Mouse (Mus musculus): ENCODE measurements around the gene Zhx3. TPM values are rescaled to one million over a fixed set of nuclear protein-coding genes. Genes with fewer than 3 reads are reported as not detected.

The Zhx3 gene
- total RNA-seq, 2 experiments from 2014 or later: 24.2 to 29.0 TPM

- peak overlapping the region; percentile 96 for H3K4me3 ChIP-seq
- peak; percentile 64 for TF ChIP-seq CTCF (IDR thresholded peaks at IDR 0.05)
- H3K27ac ChIP-seq: peak overlapping the region; percentile 94
- intact Hi-C loops (cut with DNase I): loop anchor here (5.0 kb wide), 1 partner anchor 62 kb away; no protein-coding TSS in a partner anchor
- no peak for DNase-seq
Measured at GRCm38 (mm10) chr2:160729851-160730796, 142.7 kb downstream of the Zhx3 start.

GRCm38 (mm10) chr2:160729436-160729835 lies 143.4 kb downstream of the Zhx3 start:
- no peak overlapping the region for H3K27ac ChIP-seq
- H3K4me3 ChIP-seq: no peak overlapping the region
- intact Hi-C loops (cut with DNase I): no loop called here
- TF ChIP-seq CTCF (IDR thresholded peaks at IDR 0.05): no peak
- DNase-seq: no peak

DNA sequence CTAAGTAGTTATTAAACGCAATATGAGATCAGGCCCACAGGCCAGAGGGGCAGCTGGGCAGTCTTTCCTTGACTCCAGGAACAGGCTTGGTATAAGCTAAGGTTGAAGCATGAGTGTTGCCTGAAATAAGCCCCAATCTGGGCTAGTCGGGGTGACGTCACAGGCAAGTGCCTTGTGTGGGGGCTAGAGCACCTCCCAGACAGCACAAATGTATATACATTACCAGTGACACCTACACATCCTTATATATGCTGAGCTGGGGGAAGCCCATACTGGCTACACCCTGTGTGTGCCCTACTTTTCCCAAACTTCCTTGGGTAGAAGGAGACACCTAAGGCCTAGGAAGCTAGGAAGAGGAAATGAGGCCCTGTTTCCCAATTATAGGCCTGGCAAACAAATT lies 143.8 kb downstream of the Zhx3 start:
- intact Hi-C loops (cut with DNase I): no loop called here
- no peak for DNase-seq
- TF ChIP-seq CTCF (IDR thresholded peaks at IDR 0.05): no peak
- no peak overlapping the region for H3K4me3 ChIP-seq
- no peak overlapping the region for H3K27ac ChIP-seq

DNA sequence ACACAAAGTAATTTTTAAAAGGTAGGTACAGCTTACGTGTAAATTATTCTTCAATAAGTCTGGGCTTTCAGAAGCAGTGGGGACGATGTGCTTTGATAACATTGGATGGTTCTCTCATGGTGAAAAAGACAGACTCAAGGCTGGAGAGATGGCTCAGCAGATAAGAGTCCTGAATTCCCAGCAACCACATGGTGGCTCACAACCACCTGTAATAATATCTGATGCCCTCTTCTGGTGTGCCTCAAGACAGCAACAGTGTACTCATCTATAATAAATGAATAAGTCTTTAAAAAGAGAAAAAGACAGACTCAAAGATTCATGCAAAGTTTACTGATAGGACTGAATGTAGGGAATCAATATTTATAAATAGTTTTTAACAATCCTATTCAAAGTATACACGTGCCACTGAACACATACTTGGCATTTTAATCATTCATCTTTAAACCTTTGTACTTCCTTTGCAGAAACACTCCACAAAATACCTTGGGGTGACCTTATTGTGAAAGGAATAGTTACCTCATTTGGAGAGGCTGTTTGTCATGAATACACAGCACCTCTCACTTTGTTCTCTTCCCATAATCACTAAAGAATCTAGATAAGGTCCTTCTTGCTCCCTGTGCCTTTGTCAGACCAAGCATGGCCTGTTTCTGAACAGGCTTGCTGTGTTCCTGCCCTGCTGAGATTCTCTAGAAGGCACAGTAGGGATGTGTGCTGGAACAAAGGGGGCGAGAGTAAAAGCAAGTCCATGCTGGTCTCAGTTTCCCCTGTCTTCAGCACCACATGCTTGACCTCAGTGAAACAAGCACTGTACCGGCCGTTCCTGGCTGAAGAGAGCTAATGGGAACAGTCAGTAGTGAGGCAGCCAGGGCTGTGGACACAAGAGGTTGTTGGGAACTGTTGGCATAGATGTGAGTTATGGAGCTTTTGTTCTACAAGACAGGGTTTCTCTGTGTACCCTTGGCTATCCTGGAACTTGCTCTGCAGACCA lies 146.6 kb downstream of the Zhx3 start:
- Histone ChIP-seq H3K27ac (no peak overlapping the region), H3K4me3 (no peak overlapping the region)
- peak; percentile 9; the same call in 1 of the 2 replicates for TF ChIP-seq CTCF (IDR thresholded peaks at IDR 0.05)
- no peak for DNase-seq
- intact Hi-C loops (cut with DNase I): no loop called here

GRCm38 (mm10) chr2:160724536-160724935 lies 148.3 kb downstream of the Zhx3 start:
- DNase-seq: no peak
- no peak for TF ChIP-seq CTCF (IDR thresholded peaks at IDR 0.05)
- H3K4me3 ChIP-seq: no peak overlapping the region
- intact Hi-C loops (cut with DNase I): no loop called here
- peak overlapping the region; percentile 31; the same call in 1 of the 2 replicates for H3K27ac ChIP-seq

- H3K4me3 ChIP-seq: no peak overlapping the region
- intact Hi-C loops (cut with DNase I): no loop called here
- no peak overlapping the region for H3K27ac ChIP-seq
- no peak for TF ChIP-seq CTCF (IDR thresholded peaks at IDR 0.05)
- no peak for DNase-seq
Measured at GRCm38 (mm10) chr2:160723613-160724375, 149.0 kb downstream of the Zhx3 start.

DNA sequence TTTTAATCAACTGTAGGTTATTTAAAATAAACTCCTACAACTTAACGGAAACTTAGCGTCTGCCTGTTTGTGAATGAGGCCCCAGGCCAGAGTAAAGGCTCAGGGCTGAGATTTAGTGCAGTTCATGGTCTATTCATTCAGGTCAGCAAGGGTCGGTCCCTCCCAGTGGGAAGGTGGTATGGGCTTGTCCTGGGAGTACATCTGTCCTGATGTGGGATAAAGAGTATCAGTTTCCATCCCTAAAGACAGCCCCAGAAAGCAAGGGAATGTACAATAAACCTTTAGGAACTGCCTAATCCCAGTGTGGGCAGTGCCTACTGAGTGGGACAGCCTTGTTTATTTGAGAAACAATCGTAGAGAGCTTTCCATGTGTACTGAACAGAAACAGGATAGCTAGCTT lies 150.1 kb downstream of the Zhx3 start:
- intact Hi-C loops (cut with DNase I): no loop called here
- Histone ChIP-seq H3K4me3 (no peak overlapping the region), H3K27ac (no peak overlapping the region)
- DNase-seq: no peak
- no peak for TF ChIP-seq CTCF (IDR thresholded peaks at IDR 0.05)

GRCm38 (mm10) chr2:160718811-160719210 lies 154.0 kb downstream of the Zhx3 start:
- Histone ChIP-seq H3K4me3 (no peak overlapping the region), H3K27ac (no peak overlapping the region)
- TF ChIP-seq CTCF (IDR thresholded peaks at IDR 0.05): no peak
- intact Hi-C loops (cut with DNase I): no loop called here
- DNase-seq: no peak

DNA sequence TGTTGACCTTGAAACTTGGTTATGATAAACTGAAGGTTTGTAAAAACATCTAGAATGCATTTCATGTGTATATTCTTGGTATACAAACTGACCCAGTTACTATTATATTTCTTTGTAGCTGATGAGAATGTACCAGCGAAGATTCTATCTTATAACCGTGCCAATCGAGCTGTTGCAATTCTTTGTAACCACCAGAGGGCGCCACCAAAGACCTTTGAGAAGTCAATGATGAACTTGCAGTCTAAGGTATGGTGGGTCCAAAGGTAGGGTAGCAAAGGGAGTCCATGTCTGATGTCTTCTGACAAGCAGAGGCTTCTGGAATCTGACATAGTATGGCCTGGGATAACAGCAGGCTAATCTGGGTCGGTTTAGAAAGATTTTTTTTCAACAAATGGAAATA lies 155.5 kb downstream of the Zhx3 start:
- intact Hi-C loops (cut with DNase I): loop anchor here (2.0 kb wide), 1 partner anchor 170 kb away; no protein-coding TSS in a partner anchor
- DNase-seq: no peak
- TF ChIP-seq CTCF (IDR thresholded peaks at IDR 0.05): peak; percentile 69
- H3K27ac ChIP-seq: no peak overlapping the region
- no peak overlapping the region for H3K4me3 ChIP-seq

GRCm38 (mm10) chr2:160715463-160716030 lies 157.3 kb downstream of the Zhx3 start:
- DNase-seq: no peak
- no peak overlapping the region for H3K4me3 ChIP-seq
- no peak overlapping the region for H3K27ac ChIP-seq
- no peak for TF ChIP-seq CTCF (IDR thresholded peaks at IDR 0.05)
- intact Hi-C loops (cut with DNase I): loop anchor here (2.0 kb wide), 1 partner anchor 171 kb away; no protein-coding TSS in a partner anchor

DNA sequence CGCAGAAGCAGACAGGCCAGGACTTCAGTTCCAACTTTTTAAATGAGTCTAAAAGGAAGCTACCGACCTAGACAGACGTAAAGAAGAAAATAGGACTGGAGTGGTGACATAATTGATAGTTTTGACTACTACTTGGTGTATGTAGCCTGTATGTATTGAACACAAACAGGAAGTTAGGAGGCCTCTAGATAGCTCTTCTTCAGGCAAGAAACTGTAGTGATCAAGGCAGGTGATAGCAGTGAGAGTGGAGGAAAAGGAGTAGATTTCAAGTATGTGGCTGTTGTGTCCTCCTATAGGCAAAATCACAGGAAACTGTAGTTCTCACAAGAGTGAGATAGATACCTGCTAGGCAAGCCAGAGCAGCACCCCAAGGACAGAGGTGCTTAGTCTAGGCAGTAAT lies 165.1 kb downstream of the Zhx3 start:
- no peak for TF ChIP-seq CTCF (IDR thresholded peaks at IDR 0.05)

More for the DNA sequence above, 165.1 kb downstream of the Zhx3 start:
- no peak for DNase-seq
- Histone ChIP-seq H3K27ac (no peak overlapping the region), H3K4me3 (no peak overlapping the region)
- intact Hi-C loops (cut with DNase I): no loop called here

Measured in gastrocnemius, adult 2 months (tissue).